Mouse (Mus musculus) olfactory bulb, adult 2 months (tissue): ENCODE measurements around the gene Mta1.

Experiments used
- CTCF ChIP-seq: fragments of 200-500 bp; IDR thresholded peaks from 2 replicates; pipeline ENCODE4 v1.5.1; 2012; ENCODE audit warnings: low read depth, mild to moderate bottlenecking, low read length, moderate library complexity; ENCODE audit not compliant: insufficient read depth
- POLR2A ChIP-seq: fragments of 200-500 bp; IDR thresholded peaks from 2 replicates; pipeline ENCODE4 v1.6.1; 2012; ENCODE audit warnings: mild to moderate bottlenecking, low read depth, low read length, moderate library complexity; ENCODE audit not compliant: insufficient read depth

DNA sequence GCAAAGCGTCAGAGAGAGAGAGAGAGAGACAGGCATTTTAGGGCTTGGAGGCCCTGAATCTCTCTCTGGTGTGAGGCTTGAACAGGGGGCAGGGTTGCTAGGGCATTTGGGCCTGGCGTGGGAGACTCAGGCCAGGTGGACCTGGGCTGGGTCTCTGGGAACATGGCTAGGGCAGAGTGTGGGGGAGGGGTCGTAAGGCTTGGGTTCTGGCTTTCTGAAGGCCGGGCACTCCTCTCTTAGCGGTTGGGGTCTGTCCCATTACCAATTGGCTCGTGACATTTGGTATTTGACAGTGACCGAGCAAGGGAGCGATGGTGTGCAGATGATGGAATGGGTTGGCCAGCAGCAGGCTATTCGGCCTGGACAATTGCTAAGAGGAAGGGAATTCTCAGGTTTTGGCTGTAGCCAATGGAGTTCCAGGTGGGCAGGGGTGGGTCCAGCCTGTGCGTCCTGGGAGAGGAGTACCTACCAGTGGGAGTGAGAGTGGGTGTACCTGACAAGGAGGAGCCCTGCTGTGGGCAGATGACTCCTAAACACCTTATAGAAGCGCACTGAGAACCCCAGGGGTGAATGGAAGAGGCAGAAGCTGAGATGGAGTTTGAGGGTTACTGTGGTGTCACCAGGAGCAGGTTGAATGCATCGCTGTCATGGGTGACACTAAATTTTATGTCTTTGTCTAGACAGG lies 88.4 kb downstream of the Mta1 start:
- TF ChIP-seq CTCF, result no peak
- no peak for TF ChIP-seq POLR2A
